Mouse (Mus musculus) heart, adult 8-10 months (tissue): Measurements from ENCODE around the gene BC052040. TPM values are rescaled to one million over a fixed set of nuclear protein-coding genes. Genes with fewer than 3 reads are reported as not detected.

Experiments
- DNase-seq: peaks from one replicate; pipeline ENCODE4 v3.0.0; 2022; ENCODE audit warnings: low spot score
- microRNA-seq: library from miRNA; unstranded; fragments of <30 nt; microRNA quantifications from one replicate; pipeline ENCODE4 v1.2.0, GENCODE M21; 2022
- total RNA-seq, 4 experiments: library from RNA; stranded (reverse); gene quantifications; 2 replicates each; pipeline ENCODE4 v1.2.4; 2022

The BC052040 gene
- total RNA-seq, 4 experiments from 2014 or later, result 2.0 to 3.1 (median 2.9) TPM

- no peak for DNase-seq
These were observed 183.2 kb downstream of the BC052040 start for GRCm38 (mm10) chr2:115764595-115765305.

DNA sequence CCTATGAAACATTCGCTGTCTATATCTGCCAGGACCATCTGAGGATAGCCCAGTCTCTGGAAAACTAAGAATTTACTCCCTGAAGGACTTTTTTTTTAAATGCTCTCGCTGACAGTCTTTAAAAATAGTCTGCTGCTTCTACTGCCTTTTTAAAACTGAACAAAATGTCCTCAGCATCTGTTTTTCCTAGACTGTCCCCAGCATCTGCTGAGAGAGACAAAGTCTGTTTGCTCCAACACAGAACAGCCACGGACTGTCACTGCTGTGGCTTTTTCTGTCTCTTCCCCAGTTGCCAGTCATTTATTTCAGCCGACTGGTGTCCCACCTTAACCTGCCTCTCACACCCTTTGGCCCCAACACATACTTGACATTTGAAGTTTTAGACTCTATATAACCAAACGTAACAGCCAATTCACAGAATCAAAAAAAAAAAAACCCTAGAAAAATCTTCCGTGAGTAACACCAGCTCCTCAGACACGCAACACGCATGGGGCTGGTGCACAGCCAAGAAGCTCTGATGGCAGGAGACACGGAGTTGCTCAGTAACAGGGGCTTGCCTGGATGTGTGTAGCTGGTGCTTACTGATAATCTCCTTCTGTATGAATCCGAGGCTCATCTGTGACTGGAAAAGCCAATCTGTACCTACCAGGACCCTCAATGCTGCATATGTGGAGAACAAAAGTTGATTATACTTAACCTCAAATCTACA lies 188.2 kb downstream of the BC052040 start:
- no peak for DNase-seq

GRCm38 (mm10) chr2:115772709-115773108 lies 191.2 kb downstream of the BC052040 start:
- DNase-seq, result no peak

GRCm38 (mm10) chr2:115774153-115774908 lies 192.8 kb downstream of the BC052040 start:
- no peak for DNase-seq

- no peak for DNase-seq
These were observed 194.1 kb downstream of the BC052040 start for GRCm38 (mm10) chr2:115775488-115776217.

- DNase-seq, result no peak
These were observed 195.7 kb downstream of the BC052040 start for GRCm38 (mm10) chr2:115776924-115777860.

DNA sequence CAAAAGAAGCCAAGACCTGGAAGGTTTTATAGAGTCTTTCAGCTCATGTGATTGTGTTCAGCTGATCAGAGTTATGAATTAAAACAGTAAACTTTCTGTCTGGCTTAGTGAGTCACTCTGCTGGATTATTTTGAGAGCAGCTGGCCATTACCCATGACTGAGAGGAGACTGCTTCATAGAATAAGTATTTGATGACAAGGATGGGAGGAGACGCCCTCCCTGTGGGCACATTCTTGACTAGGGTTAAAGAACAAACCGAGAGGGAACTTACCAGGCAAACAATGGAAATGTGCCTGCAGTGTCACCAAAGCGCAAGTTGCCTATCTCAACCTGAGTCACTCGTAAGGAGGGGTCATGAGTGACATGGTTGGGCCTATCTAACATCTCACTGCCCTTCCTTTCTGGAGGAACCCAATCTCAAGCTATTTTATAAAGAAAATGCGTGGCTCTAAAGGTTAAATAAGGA lies 199.1 kb downstream of the BC052040 start:
- peak; percentile 38 for DNase-seq

GRCm38 (mm10) chr2:115785687-115786086 lies 204.2 kb downstream of the BC052040 start:
- no peak for DNase-seq

DNA sequence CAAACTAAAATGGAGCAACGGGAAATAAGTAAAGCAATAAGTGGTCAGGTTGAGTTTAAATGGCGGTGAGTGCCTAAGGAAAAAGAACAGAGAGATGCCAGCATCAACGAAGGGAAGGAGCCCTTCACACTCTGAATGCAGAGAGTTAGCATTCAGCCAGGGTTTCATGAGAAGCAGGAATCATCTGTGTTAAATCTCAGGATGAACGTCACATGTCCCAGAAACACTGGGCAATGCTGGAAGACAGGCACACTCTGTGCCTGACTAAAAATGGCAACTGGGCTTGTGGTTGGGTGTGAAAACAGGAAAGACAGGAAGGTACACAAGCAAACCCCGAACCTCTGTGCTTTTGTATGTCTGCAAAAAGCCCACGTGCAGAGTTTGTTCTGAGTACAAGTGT lies 217.3 kb downstream of the BC052040 start:
- no peak for DNase-seq

GRCm38 (mm10) chr2:115808376-115808775 lies 226.9 kb downstream of the BC052040 start:
- DNase-seq, result no peak

- peak; percentile 1 for DNase-seq
These were observed 231.8 kb downstream of the BC052040 start for GRCm38 (mm10) chr2:115813316-115813715.

- DNase-seq, result no peak
These were observed 232.2 kb downstream of the BC052040 start for GRCm38 (mm10) chr2:115813721-115814120.

DNA sequence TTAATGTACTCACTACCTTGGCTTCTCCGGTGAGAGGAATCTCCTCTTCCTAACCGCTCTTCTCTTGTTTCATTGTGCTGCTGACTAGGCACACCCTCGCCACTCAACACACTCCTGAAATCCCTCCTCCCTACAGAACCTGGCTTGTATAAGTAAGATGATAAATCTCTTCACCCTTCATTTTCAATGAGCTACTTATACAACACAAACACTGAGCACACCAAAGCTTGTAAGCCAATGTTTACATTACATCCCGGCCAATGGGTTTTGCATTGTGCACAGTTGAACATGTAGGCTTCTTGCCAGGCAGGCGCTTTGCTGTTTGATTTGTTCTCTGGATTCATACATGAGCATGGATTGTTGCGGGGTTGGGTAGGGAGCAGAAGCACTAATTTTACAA lies 236.4 kb downstream of the BC052040 start:
- DNase-seq, result no peak

DNA sequence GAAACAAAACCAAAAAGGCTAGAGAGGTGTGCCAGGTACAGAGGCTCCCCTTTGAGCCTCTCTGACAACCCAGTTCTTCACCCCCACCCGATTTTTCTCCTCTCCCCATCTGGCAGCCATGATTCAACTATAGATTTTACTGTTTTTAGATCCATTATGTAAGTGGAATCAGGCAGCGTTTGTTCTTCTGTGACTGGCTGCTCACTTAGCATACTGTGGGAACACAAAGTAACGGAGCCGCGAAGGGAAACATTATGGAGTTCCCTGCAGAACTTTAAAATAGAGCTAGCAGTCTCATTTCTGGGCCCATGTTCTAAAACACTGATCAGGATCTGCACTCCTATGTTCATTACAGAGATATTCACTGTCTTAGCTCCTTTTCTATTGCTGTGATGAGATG lies 240.8 kb downstream of the BC052040 start:
- no peak for DNase-seq

Small RNAs within 50 kb of the gene (microRNA-seq; reads per million reads assigned to microRNA genes)
- gene Mir1951, result not detected
